Mouse (Mus musculus) spleen, adult 18-20 months (tissue): ENCODE measurements around the gene Pigyl.

Source experiments
- DNase-seq, 2 experiments: peaks; one replicate each; pipeline ENCODE4 v3.0.0; 2022; ENCODE audit warnings: mixed read lengths in 2 of 2

Pigyl gene

DNA sequence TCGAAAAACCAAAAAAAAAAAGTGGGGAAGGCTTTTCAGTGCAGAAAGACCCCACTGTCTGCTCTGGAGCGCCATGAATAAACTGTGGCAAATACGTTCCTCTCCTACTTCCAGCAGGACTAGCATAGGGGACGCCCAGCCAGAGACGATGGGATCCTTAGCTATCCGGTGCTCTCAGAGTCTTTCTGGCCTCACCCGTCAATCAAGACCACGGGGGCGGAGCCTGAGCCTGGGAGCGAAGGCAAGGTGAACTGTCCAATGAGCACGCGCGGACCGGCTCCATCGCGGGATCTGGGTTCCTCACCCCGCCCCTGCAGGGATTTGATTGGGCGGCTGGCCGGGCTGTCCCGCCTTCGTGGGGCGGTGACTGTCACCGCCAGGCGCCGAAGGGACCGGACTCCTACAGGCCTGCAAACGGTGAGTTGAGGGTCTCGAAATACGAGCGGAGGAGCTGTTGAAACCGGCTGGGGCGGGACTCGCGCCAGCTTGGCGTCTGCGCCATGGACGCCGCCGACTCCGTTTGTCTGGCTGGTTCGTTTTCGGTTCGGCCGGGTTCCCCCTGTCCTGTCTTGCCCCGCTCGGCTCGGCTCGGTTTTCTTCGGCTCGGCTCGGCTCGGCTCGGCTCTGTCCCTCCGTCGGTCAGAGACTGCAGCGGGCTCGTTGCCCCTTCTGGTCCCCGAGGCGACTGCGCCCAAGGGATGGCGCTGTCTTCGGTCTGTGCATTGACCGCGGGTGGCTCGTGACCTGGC is at the start of gene Pigyl:
Gene Pigyl (plus strand): TSS at position 350 of the 749 bp plus-strand sequence.
- peak; percentile 96 to 99 for DNase-seq

DNA sequence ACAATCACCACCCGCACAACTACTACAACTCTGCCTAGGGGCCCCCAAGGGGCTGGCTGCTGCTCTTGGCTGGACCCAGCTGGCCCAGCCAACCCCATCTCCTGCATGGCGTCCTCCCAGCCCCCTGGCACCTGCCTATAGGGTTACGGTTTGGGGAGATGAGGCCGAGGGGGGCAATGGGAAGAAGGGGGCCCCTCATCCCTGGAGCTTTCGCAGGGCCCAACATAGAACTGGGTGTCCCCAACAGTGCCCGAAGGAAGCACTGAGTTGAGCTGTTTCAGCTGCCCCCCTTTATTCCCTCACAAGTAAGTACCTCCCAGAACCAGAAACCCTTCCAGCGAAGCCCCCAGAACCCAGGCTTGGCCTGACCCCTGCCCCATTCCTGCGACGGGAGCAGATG is 48.5 kb upstream of the Pigyl start:
- DNase-seq = no peak

DNA sequence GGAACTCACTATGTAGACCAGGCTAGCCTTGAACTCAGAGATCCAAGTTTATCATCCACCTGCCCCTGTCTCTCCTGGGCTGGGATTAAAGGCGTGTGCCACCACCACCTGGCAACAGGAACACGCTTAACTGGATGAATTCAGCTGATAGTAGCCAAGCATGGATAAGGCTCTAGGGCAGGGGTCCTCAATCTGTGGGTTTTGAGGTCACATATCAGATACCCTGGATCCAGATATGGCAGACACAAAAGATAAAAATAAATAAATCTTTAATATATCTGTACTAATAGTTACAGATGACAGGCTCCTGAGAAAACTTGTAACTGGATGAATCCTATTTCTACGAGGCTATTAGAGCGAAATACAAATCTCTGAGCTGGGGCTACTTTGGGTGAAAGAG is 41.0 kb upstream of the Pigyl start:
- DNase-seq = no peak

GRCm38 (mm10) chr9:22116086-22116485 is 40.6 kb upstream of the Pigyl start:
- no peak for DNase-seq

GRCm38 (mm10) chr9:22116740-22117426 is 39.8 kb upstream of the Pigyl start, which contains the start of gene Elof1:
TSS of gene Elof1 (minus strand) at chr9:22117172.
- peak; percentile 85 to 89 for DNase-seq

GRCm38 (mm10) chr9:22117754-22118456 is 38.7 kb upstream of the Pigyl start:
- peak; percentile 31 to 68 for DNase-seq

DNA sequence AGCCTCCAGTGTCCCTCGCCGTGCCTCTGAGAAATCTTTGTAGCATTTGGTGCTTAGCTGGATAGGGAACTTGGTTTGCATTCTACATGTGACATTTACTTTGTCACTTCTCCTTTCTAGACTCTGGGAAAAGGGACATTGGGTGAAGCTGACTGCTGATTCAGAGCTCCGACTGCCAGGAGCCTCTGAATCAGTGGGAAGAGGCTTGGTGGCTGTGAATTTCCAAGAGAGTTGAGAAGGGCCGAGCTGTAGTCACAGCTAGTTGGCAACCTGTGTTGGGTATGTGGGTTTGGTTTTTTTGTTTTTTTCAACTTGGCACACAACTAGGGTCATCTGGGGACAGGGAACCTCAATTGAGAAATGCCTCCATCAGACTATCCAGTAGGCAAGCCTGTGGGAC is 37.1 kb upstream of the Pigyl start:
- DNase-seq = no peak

- no peak for DNase-seq
Observed at GRCm38 (mm10) chr9:22121545-22121944, 35.1 kb upstream of the Pigyl start.

- DNase-seq = peak; percentile 51
Observed at GRCm38 (mm10) chr9:22122005-22122404, 34.6 kb upstream of the Pigyl start.

DNA sequence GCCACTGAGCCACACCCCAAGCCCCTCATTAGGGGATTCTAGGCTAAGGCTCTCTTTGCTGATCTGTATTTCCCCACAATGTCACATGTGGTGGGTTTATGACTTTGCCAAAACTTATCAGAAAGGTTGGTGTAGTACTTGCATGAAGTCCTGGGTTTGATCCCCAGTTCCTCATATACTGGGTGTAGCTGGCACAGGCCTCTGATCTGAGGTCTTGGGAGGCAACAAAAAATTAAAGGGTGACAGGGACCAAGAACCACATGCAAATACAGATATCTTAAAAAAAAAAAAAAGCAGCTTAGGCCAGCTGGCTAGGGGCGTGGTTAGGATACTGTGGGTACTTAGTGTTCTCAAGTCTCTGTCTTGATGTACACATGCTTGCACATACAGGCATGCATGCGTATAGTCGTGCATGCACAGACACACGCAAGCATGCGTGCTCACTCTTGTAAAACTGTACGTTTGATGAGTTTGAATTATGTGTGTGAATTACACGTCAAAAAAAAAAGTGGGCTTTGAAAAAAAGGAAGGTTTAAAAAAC is 33.5 kb upstream of the Pigyl start:
- peak; percentile 59 to 63 for DNase-seq

DNA sequence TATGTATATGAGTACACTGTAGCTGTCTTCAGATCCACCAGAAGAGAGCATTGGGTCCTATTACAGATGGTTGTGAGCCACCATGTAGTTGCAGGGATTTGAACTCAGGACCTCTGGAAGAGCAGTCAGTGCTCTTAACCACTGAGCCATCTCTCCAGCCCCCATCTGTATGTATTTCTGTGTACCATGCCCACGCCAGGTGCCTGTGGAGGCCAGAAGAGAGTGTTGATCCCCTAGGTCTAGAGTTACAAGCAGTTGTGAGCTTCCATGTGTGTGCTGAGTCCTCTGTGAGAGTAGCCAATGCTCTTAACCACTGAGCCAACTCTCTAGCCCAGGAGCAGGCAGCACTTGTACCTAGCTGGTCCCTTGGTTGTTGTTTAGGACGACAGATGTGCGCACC is 32.5 kb upstream of the Pigyl start:
- no peak for DNase-seq

GRCm38 (mm10) chr9:22125246-22126027 is 31.2 kb upstream of the Pigyl start:
- DNase-seq = peak; percentile 51 to 53

DNA sequence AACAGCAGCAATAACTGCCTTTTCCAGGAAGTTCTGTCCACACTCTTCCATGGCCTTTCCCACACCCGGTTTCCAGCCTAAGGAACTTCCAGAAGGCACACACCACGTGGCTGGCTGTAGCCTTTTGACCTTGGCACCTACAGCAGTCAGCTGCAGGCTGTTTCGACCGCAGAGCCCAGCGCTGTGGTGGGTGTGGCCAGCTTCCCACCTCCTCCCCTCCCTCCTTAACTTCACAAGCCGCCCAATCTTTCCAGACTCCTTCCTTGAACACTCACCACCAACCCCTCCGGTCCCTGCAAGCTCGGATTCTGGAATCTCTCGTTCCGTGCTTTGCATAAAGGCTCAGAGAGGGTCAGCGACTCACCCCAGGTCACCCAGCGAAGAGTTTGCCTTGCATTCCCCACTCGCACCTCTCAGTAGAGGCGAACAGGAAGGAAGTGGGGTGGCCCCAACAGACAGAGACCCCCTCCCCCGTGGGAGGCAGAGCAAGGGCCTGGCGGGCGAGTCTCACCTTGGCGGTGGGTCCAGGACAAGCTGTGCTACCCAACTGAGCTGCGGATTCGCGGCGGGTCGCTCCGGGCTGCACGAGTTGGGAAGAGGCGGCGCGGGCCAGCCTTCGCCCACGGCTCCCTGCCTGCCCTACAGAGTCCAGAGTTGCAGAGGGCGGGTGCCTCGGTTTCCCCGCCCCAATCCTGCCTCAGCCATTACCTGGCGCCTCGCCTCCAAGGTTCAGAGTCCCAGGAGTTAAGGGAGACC is 25.2 kb upstream of the Pigyl start:
- peak; percentile 73 to 76 for DNase-seq

DNA sequence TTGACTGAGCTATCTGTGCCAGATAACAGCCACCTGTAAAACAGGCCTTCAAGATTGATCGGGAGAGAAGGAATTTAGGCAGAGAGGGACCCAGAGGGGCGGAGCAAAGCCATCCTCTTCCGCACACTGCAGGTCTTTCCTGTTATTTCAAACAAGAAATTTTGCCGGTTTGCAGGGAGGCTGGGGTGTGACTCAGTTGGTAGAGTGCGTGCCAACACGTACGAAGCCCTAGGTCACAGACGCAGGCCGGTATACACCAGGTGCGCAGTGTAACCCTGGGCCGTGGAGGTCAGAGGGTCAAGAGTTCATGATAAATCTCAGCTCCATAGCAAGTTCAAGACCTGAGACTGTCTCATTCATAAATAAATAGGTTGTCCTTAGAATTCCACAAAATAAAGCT is 24.4 kb upstream of the Pigyl start:
- no peak for DNase-seq

DNA sequence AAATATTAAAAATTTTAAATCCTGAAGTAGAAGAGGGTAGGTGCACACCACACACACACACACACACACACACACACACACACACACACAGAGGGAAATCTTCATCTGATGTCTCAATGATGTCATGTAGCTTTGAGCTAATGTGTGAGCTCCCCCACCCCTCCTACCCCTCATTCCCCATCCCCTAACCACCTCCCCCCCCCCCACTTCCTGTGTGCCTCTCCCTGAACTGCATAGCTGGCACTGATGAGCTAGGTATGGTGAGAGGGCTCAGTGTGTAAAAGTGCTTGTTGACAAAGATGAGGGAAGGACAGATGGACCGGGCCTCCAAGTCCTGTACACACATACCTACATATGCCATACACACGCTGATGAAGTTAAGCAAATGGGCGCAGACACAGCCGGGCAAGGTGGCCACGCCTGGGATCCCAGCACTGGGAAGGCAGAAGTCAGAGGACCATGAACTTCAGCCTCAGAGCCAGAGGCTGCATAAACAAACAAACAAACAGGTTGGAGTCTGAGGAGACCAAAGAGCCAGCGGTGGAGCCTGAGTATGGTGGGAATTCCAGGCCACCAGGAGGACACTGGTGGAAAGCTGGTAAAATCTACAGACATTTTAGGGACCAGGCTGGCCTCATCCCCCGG is 22.3 kb upstream of the Pigyl start:
- no peak for DNase-seq

DNA sequence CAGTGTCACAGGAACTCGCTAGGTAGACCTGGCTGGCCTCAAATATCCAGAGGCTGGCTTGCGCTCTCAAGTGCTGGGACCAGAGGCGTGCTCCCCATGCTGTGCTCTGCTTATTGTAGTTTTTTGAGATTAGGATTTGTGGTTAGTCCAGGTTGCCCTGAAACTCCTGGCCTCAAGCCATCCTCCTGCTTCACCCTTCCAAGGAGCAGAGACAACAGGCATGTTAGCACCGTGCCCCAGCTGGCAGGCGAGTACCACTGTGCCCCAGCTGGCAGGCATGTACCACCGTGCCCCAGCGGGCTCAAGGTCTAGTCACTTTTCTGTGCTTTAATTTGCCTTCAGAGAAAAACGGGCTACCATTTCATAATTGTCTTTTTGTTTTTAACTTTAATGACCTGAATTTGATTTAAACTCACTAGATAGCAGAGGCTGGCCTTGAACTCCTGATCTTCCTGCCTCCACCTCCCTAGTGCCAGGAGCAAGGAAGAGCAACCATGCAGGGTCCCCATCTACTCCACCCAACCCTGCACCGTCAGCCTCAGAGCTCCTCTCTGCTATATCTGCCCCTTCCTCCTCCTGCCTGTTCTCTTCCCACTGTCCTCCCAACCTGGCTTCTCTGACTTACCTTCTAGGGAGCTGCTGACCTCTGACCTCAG is 21.5 kb upstream of the Pigyl start:
- no peak for DNase-seq

DNA sequence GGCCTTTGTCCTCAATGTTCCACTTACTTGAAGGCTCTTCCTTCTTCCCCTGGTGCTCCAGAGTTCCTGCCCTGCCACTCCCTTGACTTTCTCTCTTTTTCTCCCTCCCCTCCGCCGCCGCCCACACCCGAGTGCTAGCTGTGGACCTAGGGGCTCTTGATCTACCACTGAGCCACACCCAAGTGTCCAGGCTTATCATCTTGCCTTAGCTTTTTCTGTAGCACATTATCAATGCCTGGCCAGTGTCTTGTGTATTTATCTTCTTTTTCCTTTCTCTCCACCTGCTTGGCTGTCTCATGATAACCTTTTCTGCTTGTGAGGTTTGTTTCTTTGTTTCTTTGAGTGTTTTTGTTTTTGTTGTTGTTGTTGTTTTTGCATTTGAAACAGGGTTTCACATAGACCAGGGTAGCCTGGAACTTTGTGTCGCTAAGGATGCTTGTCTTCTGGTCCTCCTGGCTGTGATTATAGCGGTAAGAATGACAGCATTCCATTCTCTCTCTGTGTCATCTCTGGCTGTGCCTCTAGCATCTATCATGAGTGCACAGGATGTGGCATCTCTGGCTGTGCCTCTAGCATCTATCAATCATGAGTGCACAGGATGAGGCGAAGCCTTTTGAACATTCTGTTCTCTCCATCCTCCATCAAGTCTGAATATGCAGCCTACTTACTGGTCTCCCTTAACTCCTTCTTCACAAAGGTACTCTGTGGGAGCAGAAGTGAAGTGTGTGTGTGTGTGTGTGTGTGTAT is 20.8 kb upstream of the Pigyl start, which contains the start of gene Acp5:
Gene Acp5 (minus strand): TSS at position 68 of the 747 bp plus-strand sequence.
- DNase-seq = no peak

DNA sequence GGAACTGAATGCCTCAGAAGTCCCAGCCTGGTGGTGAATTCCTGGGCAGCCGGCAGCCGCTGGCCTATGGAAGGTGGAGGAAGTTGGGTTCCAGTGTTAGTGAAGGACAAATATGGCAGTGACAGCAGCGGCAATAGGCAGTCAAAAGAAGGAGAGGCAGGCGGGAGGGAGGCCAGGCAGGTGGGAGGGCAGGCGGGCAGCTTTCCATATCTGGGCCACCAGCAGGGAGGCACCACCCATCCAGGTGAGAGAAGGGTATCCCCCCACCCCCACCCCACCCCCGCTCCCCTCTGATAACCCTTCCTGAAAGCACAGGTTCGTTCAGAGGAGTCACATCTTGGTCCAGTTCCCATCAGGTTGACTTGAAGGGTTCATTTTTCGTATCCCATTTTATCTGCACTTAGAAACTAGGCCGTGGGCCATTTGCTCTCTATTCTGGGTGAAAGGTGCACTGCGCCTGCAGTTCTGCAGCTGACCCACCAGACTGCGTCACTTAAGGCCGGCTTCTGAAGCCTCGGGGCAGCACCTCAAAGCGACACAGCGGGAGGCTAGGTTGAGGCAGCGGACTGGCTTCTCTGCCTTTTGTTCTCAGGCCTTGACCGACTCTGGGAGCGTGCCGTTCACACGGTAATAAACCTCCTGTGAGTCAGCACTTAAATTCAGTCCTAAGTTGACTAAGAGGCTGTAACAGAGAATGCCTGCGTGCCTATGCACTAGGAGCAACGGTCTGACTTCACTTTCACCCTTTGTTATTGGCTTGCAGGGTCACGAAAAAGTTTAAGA is 19.7 kb upstream of the Pigyl start:
- DNase-seq = no peak

GRCm38 (mm10) chr9:22138480-22138879 is 18.2 kb upstream of the Pigyl start:
- DNase-seq = peak in 1 of 2 experiments; percentile 62
